Mouse (Mus musculus): ENCODE results near the gene Aurkb.

GRCm38 (mm10) chr11:69092871-69093270, 47.4 kb downstream of the Aurkb start:
- no peak for TF ChIP-seq CTCF (IDR thresholded peaks at IDR 0.05; ENCODE audit: extremely low read depth, insufficient read depth, insufficient read length, insufficient replicate concordance)
- TF ChIP-seq POLR2A (IDR thresholded peaks at IDR 0.05; ENCODE audit: low read depth, low read length) = no peak
